Mouse (Mus musculus): Measurements from ENCODE around the gene Snx13.

DNA sequence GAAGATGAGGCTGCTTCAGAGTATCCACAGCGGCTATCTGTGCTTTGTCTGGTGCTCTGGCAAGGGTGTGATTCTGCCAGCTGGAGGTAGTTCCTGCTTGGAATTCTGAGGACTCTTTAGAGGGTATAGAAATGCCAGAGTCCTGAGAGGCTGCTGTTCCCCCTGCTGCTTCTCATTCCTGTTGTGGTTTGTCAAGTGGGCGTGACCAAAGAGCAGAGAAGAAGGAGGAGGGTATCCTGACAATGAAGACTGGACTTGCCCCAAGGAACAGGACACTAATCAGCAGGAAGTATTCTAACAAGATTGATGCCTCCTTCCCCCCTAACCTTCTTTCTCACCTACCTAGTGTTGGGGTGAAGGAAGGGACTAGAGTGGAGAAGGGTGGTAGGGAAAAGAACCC is 33.0 kb upstream of the Snx13 start:
- TF ChIP-seq CTCF (IDR thresholded peaks at IDR 0.05; ENCODE audit: low read depth) (no peak), EP300 (IDR thresholded peaks at IDR 0.05; ENCODE audit: low read depth) (no peak)
